Mouse (Mus musculus): ENCODE measurements around the gene Bag5. TPM values are rescaled to one million over a fixed set of nuclear protein-coding genes. Genes with fewer than 3 reads are reported as not detected.

Gene Bag5
- total RNA-seq (2014; rRNA removed) = 21.1 and 22.7 TPM in 2 replicates
- 60.1 and 64.3 TPM in 2 replicates for polyA plus RNA-seq (2015; fragmentation: Nextera tagmentation; extraction: Ambion mirVana)

GRCm38 (mm10) chr12:111713004-111713651 lies at the start of gene Bag5, which contains the start of gene Apopt1:
Gene Bag5 (minus strand): TSS chr12:111713257.
Gene Apopt1 (plus strand): TSS chr12:111713261.
- peaks cover 9% of the 10 kb centered on the region for H3K4me1 ChIP-seq (ENCODE audit: insufficient read depth, low read length)
- peak within 1 kb of the TSS; percentile 98 for H3K4me3 ChIP-seq (ENCODE audit: low read length)
- H3K9ac ChIP-seq (replicated peaks; ENCODE audit: low read length) = peak within 1 kb of the TSS; percentile 97
- peaks cover 24% of the 10 kb centered on the region for H3K36me3 ChIP-seq (ENCODE audit: insufficient read depth, low read length)
- WGBS = 1% methylated on average over 64 of the region's 86 CpGs
- peak within 1 kb of the TSS; percentile 87 for H3K27ac ChIP-seq
- H3K27me3 ChIP-seq (ENCODE audit: insufficient read depth, low read length) = no peaks in the 10 kb centered on the region
- no peaks in the 10 kb centered on the region for H3K9me3 ChIP-seq (ENCODE audit: low read length)
- DNase-seq (ENCODE audit: low spot score) (peak; percentile 97), ATAC-seq (peak; percentile 96)
- no peak for TF ChIP-seq CTCF (IDR thresholded peaks at IDR 0.05; ENCODE audit: low read depth)
- H3K4me2 ChIP-seq (ENCODE audit: low read depth, low read length) = peak within 1 kb of the TSS; percentile 91

GRCm38 (mm10) chr12:111760306-111760908 lies 47.4 kb upstream of the Bag5 start:
- TF ChIP-seq CTCF (IDR thresholded peaks at IDR 0.05; ENCODE audit: low read depth) = no peak
- Histone ChIP-seq H3K27me3 (ENCODE audit: insufficient read depth, low read length) (no peaks in the 10 kb centered on the region), H3K9me3 (ENCODE audit: low read length) (no peaks in the 10 kb centered on the region), H3K9ac (replicated peaks; ENCODE audit: low read length) (peak overlapping the region; percentile 30), H3K27ac (0 out of 2 replicates have a peak overlapping the region, but pooled peaks have one; percentile 20), H3K4me2 (ENCODE audit: low read depth, low read length) (peak overlapping the region; percentile 98), H3K4me3 (ENCODE audit: low read length) (peak overlapping the region; percentile 94), H3K36me3 (ENCODE audit: insufficient read depth, low read length) (no peaks in the 10 kb centered on the region), H3K4me1 (ENCODE audit: insufficient read depth, low read length) (peaks cover 26% of the 10 kb centered on the region)
- WGBS = 62% methylated on average over 7 of the region's 7 CpGs
- DNase-seq (ENCODE audit: low spot score) (no peak), ATAC-seq (no peak)

GRCm38 (mm10) chr12:111759176-111760061 lies 46.4 kb upstream of the Bag5 start:
- Histone ChIP-seq H3K36me3 (ENCODE audit: insufficient read depth, low read length) (no peaks in the 10 kb centered on the region), H3K27me3 (ENCODE audit: insufficient read depth, low read length) (no peaks in the 10 kb centered on the region), H3K9ac (replicated peaks; ENCODE audit: low read length) (peak overlapping the region; percentile 98), H3K4me2 (ENCODE audit: low read depth, low read length) (peak overlapping the region; percentile 98), H3K9me3 (ENCODE audit: low read length) (no peaks in the 10 kb centered on the region), H3K4me1 (ENCODE audit: insufficient read depth, low read length) (peaks cover 26% of the 10 kb centered on the region), H3K27ac (peak overlapping the region; percentile 98), H3K4me3 (ENCODE audit: low read length) (peak overlapping the region; percentile 94)
- peak; percentile 23; the same call in 1 of the 2 replicates for TF ChIP-seq CTCF (IDR thresholded peaks at IDR 0.05; ENCODE audit: low read depth)
- WGBS = 1% methylated on average over 35 of the region's 35 CpGs
- peak; percentile 64 for DNase-seq (ENCODE audit: low spot score)
- ATAC-seq = peak; percentile 66

GRCm38 (mm10) chr12:111758381-111759175 lies 45.5 kb upstream of the Bag5 start, which contains the start of gene Klc1:
Gene Klc1 (plus strand): TSS chr12:111758849.
- H3K27ac ChIP-seq = peak within 1 kb of the TSS; percentile 98
- DNase-seq (ENCODE audit: low spot score) (peak; percentile 91), ATAC-seq (peak; percentile 90)
- H3K9me3 ChIP-seq (ENCODE audit: low read length) = no peaks in the 10 kb centered on the region
- peak within 1 kb of the TSS; percentile 98 for H3K4me2 ChIP-seq (ENCODE audit: low read depth, low read length)
- H3K4me1 ChIP-seq (ENCODE audit: insufficient read depth, low read length) = peaks cover 26% of the 10 kb centered on the region
- H3K36me3 ChIP-seq (ENCODE audit: insufficient read depth, low read length) = no peaks in the 10 kb centered on the region
- WGBS = under 1% methylated on average over 69 of the region's 85 CpGs
- H3K4me3 ChIP-seq (ENCODE audit: low read length) = peak within 1 kb of the TSS; percentile 94
- peak within 1 kb of the TSS; percentile 98 for H3K9ac ChIP-seq (replicated peaks; ENCODE audit: low read length)
- H3K27me3 ChIP-seq (ENCODE audit: insufficient read depth, low read length) = no peaks in the 10 kb centered on the region
- no peak for TF ChIP-seq CTCF (IDR thresholded peaks at IDR 0.05; ENCODE audit: low read depth)

GRCm38 (mm10) chr12:111757561-111758325 lies 44.7 kb upstream of the Bag5 start:
- Histone ChIP-seq H3K4me2 (ENCODE audit: low read depth, low read length) (peak overlapping the region; percentile 98), H3K9ac (replicated peaks; ENCODE audit: low read length) (peak overlapping the region; percentile 98), H3K36me3 (ENCODE audit: insufficient read depth, low read length) (no peaks in the 10 kb centered on the region), H3K4me3 (ENCODE audit: low read length) (peak overlapping the region; percentile 94), H3K9me3 (ENCODE audit: low read length) (no peaks in the 10 kb centered on the region), H3K27me3 (ENCODE audit: insufficient read depth, low read length) (no peaks in the 10 kb centered on the region), H3K27ac (peak overlapping the region; percentile 98), H3K4me1 (ENCODE audit: insufficient read depth, low read length) (peaks cover 26% of the 10 kb centered on the region)
- WGBS = 42% methylated on average over 10 of the region's 10 CpGs
- TF ChIP-seq CTCF (IDR thresholded peaks at IDR 0.05; ENCODE audit: low read depth) = no peak
- ATAC-seq = no peak
- no peak for DNase-seq (ENCODE audit: low spot score)
